Mouse (Mus musculus): ENCODE data around the gene Trim46. TPM values are rescaled to one million over a fixed set of nuclear protein-coding genes. Genes with fewer than 3 reads are reported as not detected.

Trim46 gene
- total and polyA plus RNA-seq, 2 experiments from 2014 or later: 0.08 to 0.45 TPM

DNA sequence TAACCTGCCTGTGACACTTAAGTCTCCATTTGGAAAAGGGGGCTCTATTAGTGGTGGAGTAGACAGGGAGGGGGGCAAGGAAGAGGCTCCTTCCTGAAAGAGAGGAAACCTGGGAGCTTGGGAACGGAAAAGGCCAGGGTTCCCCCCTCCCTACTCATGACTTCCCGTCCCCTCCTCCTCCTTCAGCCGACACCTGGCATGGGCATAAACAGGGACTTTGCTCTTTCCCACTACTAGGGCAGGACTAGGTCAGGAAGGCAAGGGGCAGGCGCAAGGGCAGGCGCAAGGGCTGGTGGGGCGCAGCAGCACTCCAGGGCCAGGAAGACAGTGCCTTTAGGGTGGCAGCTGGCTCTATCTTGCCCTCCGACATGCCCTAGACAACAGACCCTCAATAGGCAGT, 32.0 kb upstream of the Trim46 start:
- peak; percentile 42 for ATAC-seq (ENCODE audit: insufficient read depth, low read depth)
- 38% methylated on average over 7 of the region's 7 CpGs for WGBS
- Histone ChIP-seq H3K27me3 (ENCODE audit: control insufficient read depth, insufficient read depth, low read length) (no peaks in the 10 kb centered on the region), H3K36me3 (replicated peaks; ENCODE audit: control insufficient read depth, insufficient read depth, low read length) (peaks cover 20% of the 10 kb centered on the region), H3K4me2 (ENCODE audit: low read depth, low read length) (peak overlapping the region; percentile 92), H3K9ac (replicated peaks; ENCODE audit: low read depth, low read length) (peak overlapping the region; percentile 87), H3K27ac (ENCODE audit: low read depth) (peak overlapping the region; percentile 94), H3K4me3 (ENCODE audit: low read depth, low read length) (peak overlapping the region; percentile 78), H3K4me1 (ENCODE audit: control insufficient read depth, insufficient read depth) (peaks cover 23% of the 10 kb centered on the region), H3K9me3 (replicated peaks; ENCODE audit: control insufficient read depth, low read length) (no peaks in the 10 kb centered on the region)
- DNase-seq (ENCODE audit: low spot score): peak; percentile 63
- TF ChIP-seq CTCF (IDR thresholded peaks at IDR 0.05; ENCODE audit: low read depth) (no peak), EP300 (IDR thresholded peaks at IDR 0.05; ENCODE audit: low read depth) (peak; percentile 94)

DNA sequence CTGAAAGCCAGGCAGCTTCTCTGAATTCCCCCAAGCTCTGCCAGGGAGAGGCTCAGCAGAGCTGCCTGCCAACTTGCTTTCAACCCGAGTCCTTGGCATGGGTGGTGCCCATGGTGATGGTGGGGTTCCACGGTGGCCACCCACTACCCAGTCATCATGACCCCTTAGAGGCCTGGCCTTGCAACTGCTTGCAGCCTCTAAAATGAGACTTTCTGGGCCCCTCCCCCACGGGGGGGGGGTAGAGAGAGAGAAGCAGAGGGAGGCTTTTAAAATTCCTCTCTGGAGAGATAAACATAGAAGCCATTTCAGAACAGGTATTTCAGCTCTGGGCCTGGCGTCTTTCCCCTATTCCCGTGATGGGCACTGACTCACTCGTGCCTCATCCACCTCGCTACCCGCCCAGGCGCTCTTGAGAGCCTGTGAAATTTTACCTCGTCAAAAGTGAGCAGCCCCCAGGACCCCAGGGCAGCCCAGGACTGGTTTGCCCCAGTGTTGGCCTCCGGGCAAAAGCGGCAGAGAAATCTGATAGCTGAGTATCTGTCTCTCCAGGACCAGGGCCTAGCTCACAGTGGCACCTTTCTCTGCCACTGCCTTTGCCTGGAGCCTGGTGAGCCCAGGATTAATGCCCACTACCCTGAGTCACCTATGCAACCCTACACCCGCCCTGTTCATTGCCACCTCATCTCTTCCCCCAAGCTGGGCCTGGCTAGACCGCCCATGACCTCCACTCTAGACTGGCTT, 31.3 kb upstream of the Trim46 start:
- Histone ChIP-seq H3K9me3 (replicated peaks; ENCODE audit: control insufficient read depth, low read length) (no peaks in the 10 kb centered on the region), H3K9ac (replicated peaks; ENCODE audit: low read depth, low read length) (peak overlapping the region; percentile 87), H3K27me3 (ENCODE audit: control insufficient read depth, insufficient read depth, low read length) (no peaks in the 10 kb centered on the region), H3K27ac (ENCODE audit: low read depth) (peak overlapping the region; percentile 94), H3K4me1 (ENCODE audit: control insufficient read depth, insufficient read depth) (peaks cover 23% of the 10 kb centered on the region), H3K36me3 (replicated peaks; ENCODE audit: control insufficient read depth, insufficient read depth, low read length) (peaks cover 25% of the 10 kb centered on the region), H3K4me3 (ENCODE audit: low read depth, low read length) (peak overlapping the region; percentile 78), H3K4me2 (ENCODE audit: low read depth, low read length) (peak overlapping the region; percentile 92)
- ATAC-seq (ENCODE audit: insufficient read depth, low read depth): peak; percentile 14; the same call in 1 of the 2 replicates
- peak; percentile 71 for DNase-seq (ENCODE audit: low spot score)
- TF ChIP-seq EP300 (IDR thresholded peaks at IDR 0.05; ENCODE audit: low read depth) (no peak), CTCF (IDR thresholded peaks at IDR 0.05; ENCODE audit: low read depth) (no peak)
- 18% methylated on average over 14 of the region's 14 CpGs for WGBS

DNA sequence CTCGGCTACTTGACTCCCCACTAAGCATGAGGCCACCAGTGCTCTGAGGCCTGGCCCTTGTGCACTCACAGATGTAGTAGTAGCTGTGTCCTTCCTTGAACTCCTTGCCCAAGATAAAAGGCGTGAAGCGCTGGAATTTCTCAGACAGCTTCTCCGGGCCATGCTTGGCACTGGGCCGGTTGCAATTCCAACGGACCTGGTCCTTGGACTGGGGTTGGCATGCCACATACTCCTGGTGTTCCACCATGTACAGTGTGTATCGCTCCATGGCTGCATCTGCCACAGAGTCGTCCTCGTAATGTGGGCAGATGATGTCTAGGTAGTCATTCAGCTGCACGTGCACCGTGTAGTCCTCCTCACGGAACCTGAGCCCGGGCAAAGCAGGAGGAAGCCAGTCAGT, 30.0 kb upstream of the Trim46 start:
- ATAC-seq (ENCODE audit: insufficient read depth, low read depth) (no peak), DNase-seq (ENCODE audit: low spot score) (no peak)
- Histone ChIP-seq H3K27ac (ENCODE audit: low read depth) (no peak overlapping the region), H3K4me2 (ENCODE audit: low read depth, low read length) (no peak overlapping the region), H3K9me3 (replicated peaks; ENCODE audit: control insufficient read depth, low read length) (no peaks in the 10 kb centered on the region), H3K36me3 (replicated peaks; ENCODE audit: control insufficient read depth, insufficient read depth, low read length) (peaks cover 38% of the 10 kb centered on the region), H3K27me3 (ENCODE audit: control insufficient read depth, insufficient read depth, low read length) (no peaks in the 10 kb centered on the region), H3K4me1 (ENCODE audit: control insufficient read depth, insufficient read depth) (peaks cover 23% of the 10 kb centered on the region), H3K9ac (replicated peaks; ENCODE audit: low read depth, low read length) (no peak overlapping the region), H3K4me3 (ENCODE audit: low read depth, low read length) (no peak overlapping the region)
- TF ChIP-seq EP300 (IDR thresholded peaks at IDR 0.05; ENCODE audit: low read depth) (no peak), CTCF (IDR thresholded peaks at IDR 0.05; ENCODE audit: low read depth) (no peak)
- WGBS: 86% methylated on average over 13 of the region's 13 CpGs

DNA sequence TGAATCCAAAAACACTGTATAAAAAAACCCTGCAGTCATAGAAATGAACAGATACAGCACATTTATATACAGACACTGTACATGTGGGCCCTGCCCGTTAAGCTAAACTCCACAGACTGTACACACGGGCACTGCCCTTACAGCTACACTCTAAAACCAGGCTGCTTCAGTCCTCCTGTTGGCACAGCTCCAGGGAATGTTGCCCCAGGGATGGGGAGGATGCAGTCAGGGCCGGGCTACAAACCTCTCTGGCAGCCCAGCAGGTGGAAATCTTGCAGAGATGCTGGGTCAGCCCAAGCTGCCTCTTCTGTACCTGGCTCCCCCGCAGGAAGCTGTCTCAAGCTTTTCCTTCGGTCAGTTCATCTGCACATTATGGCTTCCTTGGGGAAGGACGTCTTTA, 25.7 kb upstream of the Trim46 start:
- Histone ChIP-seq H3K27me3 (ENCODE audit: control insufficient read depth, insufficient read depth, low read length) (no peaks in the 10 kb centered on the region), H3K4me3 (ENCODE audit: low read depth, low read length) (no peak overlapping the region), H3K4me2 (ENCODE audit: low read depth, low read length) (no peak overlapping the region), H3K27ac (ENCODE audit: low read depth) (no peak overlapping the region), H3K9ac (replicated peaks; ENCODE audit: low read depth, low read length) (no peak overlapping the region), H3K4me1 (ENCODE audit: control insufficient read depth, insufficient read depth) (peaks cover 18% of the 10 kb centered on the region), H3K36me3 (replicated peaks; ENCODE audit: control insufficient read depth, insufficient read depth, low read length) (peaks cover 38% of the 10 kb centered on the region), H3K9me3 (replicated peaks; ENCODE audit: control insufficient read depth, low read length) (no peaks in the 10 kb centered on the region)
- ATAC-seq (ENCODE audit: insufficient read depth, low read depth) (no peak; the same call in 1 of the 2 replicates), DNase-seq (ENCODE audit: low spot score) (no peak)
- TF ChIP-seq CTCF (IDR thresholded peaks at IDR 0.05; ENCODE audit: low read depth): no peak
- no peak for TF ChIP-seq EP300 (IDR thresholded peaks at IDR 0.05; ENCODE audit: low read depth)
- 47% methylated on average over 6 of the region's 6 CpGs for WGBS

DNA sequence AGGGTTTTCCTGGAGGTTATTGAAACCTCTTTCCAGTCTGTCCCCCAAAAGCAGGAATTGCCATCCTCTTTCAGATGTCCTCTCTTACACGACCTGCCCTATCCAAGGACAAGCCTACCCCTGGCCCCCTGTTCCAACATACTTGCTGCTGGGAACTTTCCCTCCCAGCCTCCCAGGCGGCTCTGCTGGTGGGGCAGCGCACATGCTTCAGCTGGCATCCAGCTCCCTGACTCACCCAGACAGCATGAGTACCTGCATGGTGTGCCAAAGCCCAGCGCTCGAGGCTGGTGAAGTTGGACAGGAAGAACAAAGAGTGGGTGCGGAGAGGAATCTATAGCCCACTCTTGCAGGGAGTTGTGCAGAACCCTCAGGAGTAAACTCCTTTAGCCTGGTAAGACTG, 24.8 kb upstream of the Trim46 start:
- H3K36me3 ChIP-seq (replicated peaks; ENCODE audit: control insufficient read depth, insufficient read depth, low read length): peaks cover 35% of the 10 kb centered on the region
- TF ChIP-seq EP300 (IDR thresholded peaks at IDR 0.05; ENCODE audit: low read depth) (no peak), CTCF (IDR thresholded peaks at IDR 0.05; ENCODE audit: low read depth) (no peak)
- 38% methylated on average over 6 of the region's 6 CpGs for WGBS

More for the DNA sequence above, 24.8 kb upstream of the Trim46 start:
- H3K9ac ChIP-seq (replicated peaks; ENCODE audit: low read depth, low read length): peak overlapping the region; percentile 71; the same call in 1 of the 2 replicates
- peak; percentile 38 for DNase-seq (ENCODE audit: low spot score)
- H3K9me3 ChIP-seq (replicated peaks; ENCODE audit: control insufficient read depth, low read length): no peaks in the 10 kb centered on the region
- H3K4me2 ChIP-seq (ENCODE audit: low read depth, low read length): peak overlapping the region; percentile 77
- no peaks in the 10 kb centered on the region for H3K27me3 ChIP-seq (ENCODE audit: control insufficient read depth, insufficient read depth, low read length)
- peak overlapping the region; percentile 85 for H3K27ac ChIP-seq (ENCODE audit: low read depth)
- ATAC-seq (ENCODE audit: insufficient read depth, low read depth): peak; percentile 45
- peak overlapping the region; percentile 65; the same call in 1 of the 2 replicates for H3K4me3 ChIP-seq (ENCODE audit: low read depth, low read length)
- peaks cover 20% of the 10 kb centered on the region for H3K4me1 ChIP-seq (ENCODE audit: control insufficient read depth, insufficient read depth)

Measured in heart, postnatal 0 days (tissue).